Mouse (Mus musculus): Measurements from ENCODE around the gene Mthfr. TPM values are rescaled to one million over a fixed set of nuclear protein-coding genes. Genes with fewer than 3 reads are reported as not detected.

Mthfr gene
- total RNA-seq, 2 experiments from 2014 or later: 9.7 to 11.3 TPM

DNA sequence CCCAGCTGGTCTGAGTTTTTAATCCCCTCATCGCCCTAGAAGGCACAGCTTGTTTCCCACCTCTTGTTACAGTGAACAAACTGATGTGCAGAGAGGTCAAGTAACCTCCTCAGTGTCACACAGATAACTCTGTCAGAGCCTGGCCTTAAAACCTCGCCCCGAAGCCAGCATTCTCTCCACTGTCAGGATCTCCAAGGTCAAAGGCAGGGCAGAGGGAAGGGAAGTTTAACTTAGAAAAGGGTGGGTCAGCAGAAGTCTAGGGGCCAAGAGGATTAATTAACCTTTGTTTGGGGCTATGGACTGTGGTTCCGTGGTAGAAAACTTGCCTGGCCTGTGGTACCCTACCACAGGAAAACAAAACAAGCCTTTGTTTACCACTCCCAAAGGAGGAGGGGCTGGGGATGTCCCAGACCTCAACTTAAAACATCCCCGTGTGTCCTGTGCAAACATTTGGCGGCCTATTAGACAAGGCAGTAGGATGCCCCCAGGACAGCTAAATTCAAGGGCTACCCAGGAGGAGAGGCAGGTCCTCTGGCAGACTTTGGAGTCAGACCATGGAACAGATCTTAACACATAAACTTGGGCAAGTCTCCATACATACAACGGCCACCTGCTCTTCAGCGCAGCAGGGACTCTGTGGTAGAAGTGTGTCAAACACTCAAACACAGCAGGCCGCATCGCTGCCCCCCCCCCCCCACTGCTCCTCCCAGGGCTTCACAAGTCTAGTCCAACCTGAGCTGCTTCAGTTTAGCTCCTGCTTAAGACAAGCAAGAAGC, 46.4 kb downstream of the Mthfr start:
- intact Hi-C loops (cut with DNase I): no loop called here
- no peak for DNase-seq (ENCODE audit: low spot score)

DNA sequence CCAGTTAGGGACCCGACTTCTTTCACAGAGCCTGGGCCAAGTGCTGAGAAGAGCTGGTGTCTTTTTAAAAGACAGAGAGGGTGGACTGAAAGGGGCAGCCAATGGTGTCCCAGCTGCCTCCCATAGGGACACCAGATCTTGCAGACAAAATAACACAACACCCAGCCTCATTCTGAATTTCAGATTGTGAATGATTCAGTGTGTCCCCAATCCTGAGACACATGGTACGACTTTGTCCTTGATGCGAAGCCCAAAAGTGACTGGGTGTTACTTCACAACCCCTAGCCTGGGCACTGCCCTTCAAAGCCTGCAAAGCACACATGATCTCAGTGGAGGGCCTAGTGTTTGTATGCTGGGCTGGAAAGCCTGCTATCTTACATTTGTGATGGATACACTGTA, 47.0 kb downstream of the Mthfr start:
- intact Hi-C loops (cut with DNase I): no loop called here
- no peak for DNase-seq (ENCODE audit: low spot score)

GRCm38 (mm10) chr4:148087091-148087906, 48.4 kb downstream of the Mthfr start:
- intact Hi-C loops (cut with DNase I): no loop called here
- no peak for DNase-seq (ENCODE audit: low spot score)

- intact Hi-C loops (cut with DNase I): no loop called here
- peak; percentile 93 for DNase-seq (ENCODE audit: low spot score)
Measured at GRCm38 (mm10) chr4:148087907-148088527, 49.1 kb downstream of the Mthfr start, which contains the start of gene Agtrap. Gene Agtrap (minus strand): TSS chr4:148088031.

GRCm38 (mm10) chr4:148089166-148089565, 50.3 kb downstream of the Mthfr start:
- intact Hi-C loops (cut with DNase I): no loop called here

GRCm38 (mm10) chr4:148091181-148091580, 52.3 kb downstream of the Mthfr start:
- intact Hi-C loops (cut with DNase I): no loop called here

More at GRCm38 (mm10) chr4:148089166-148089565, 50.3 kb downstream of the Mthfr start:
- DNase-seq (ENCODE audit: low spot score): no peak

DNA sequence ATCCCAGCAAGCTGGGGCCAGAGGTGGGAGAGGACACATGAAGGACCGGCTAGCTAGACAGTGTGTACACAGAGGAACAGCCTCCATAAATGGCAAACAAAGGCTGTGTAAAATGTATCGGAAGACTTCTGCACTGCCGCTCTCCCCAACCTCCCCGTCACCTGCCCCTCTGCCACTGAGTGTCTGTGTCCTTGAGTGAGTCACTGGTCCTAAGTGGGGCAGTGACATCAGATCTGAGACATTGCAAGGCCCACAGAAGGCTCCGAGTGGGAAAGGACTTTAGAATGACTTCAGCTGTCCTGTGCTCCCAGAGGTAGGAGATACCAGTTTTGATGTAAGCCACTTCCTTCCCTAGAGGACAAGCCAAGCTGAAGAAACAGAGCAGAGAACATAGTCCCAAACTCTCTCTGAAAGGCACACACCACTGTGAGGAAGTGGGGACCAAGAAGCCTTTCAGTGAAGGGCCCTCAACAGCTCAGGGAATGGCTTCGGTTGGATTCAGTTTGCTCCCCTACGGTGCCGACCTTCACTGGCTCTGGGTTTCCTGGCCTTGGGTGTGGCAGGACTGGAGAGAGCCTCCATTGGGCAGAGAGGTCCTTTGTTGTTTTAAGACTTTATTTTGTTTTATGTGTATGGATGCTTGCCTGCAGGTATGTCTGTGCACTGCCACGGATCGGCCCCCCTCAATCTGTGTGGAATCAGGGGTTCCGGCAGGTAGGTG, 53.8 kb downstream of the Mthfr start:
- DNase-seq (ENCODE audit: low spot score): no peak
- intact Hi-C loops (cut with DNase I): no loop called here

More at GRCm38 (mm10) chr4:148091181-148091580, 52.3 kb downstream of the Mthfr start:
- DNase-seq (ENCODE audit: low spot score): no peak

DNA sequence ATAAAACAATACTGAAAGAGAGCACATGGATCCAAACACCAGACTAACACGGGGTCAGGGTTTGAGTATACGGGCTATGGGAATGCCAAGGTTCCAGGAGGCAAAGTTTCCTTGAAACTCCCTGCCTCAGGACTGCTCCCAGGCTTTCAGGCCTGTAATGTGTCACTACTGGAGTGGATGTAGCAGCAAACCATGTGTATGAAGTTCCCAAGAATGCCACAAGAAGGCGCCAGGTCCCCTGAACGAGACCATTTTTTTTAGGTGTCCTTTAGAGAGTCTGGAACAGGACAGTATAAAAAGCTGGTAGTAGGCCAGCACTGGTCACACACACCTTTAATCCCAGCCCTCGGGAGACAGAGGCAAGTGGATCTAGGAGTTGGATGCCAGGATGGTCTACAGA, 55.3 kb downstream of the Mthfr start:
- intact Hi-C loops (cut with DNase I): no loop called here
- no peak for DNase-seq (ENCODE audit: low spot score)

GRCm38 (mm10) chr4:148095081-148095480, 56.2 kb downstream of the Mthfr start:
- no peak for DNase-seq (ENCODE audit: low spot score)
- intact Hi-C loops (cut with DNase I): no loop called here

DNA sequence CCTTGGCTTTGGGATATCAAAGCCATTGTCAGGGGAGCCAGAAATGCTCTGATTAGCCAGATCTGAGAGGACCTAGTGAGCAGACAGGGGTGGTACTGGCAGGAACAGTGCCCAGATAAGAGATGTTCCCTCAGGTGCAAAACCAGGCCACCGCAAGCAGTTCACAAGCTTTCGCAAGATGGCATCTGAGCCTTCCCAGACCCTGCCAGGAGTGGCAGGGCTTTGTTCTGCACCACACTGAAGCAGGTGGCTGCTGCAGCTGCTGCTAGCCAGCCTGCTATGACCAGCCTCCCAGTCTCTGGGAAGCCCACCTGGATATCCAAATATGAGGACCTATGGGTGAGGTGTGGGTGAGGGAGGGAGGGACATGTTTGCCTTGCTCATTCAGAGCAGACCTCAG, 59.1 kb downstream of the Mthfr start:
- DNase-seq (ENCODE audit: low spot score): no peak
- intact Hi-C loops (cut with DNase I): no loop called here

- no peak for DNase-seq (ENCODE audit: low spot score)
- intact Hi-C loops (cut with DNase I): no loop called here
Measured at GRCm38 (mm10) chr4:148098666-148099065, 59.8 kb downstream of the Mthfr start.

GRCm38 (mm10) chr4:148101801-148102527, 63.1 kb downstream of the Mthfr start:
- DNase-seq (ENCODE audit: low spot score): peak; percentile 21
- intact Hi-C loops (cut with DNase I): no loop called here

DNA sequence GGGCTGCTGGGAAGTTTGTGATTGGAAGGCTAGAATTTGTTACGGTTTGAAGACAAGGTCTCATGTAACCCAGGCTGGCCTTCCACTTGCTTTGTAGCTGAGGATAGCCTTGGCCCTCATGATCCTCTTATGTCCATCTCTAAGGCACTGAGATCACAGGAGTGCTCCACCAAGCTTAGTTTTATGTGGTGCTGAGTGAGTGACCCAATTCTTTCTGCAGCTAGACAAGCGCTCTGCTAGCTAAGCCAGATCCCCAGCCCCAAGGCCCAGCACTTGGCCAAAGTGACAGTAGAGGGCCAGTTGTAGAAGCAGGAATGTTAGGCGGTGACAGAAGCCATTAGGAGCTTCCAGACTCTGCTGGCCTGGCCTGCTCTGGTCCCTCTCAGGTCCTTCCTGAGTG, 65.3 kb downstream of the Mthfr start:
- intact Hi-C loops (cut with DNase I): no loop called here
- no peak for DNase-seq (ENCODE audit: low spot score)

DNA sequence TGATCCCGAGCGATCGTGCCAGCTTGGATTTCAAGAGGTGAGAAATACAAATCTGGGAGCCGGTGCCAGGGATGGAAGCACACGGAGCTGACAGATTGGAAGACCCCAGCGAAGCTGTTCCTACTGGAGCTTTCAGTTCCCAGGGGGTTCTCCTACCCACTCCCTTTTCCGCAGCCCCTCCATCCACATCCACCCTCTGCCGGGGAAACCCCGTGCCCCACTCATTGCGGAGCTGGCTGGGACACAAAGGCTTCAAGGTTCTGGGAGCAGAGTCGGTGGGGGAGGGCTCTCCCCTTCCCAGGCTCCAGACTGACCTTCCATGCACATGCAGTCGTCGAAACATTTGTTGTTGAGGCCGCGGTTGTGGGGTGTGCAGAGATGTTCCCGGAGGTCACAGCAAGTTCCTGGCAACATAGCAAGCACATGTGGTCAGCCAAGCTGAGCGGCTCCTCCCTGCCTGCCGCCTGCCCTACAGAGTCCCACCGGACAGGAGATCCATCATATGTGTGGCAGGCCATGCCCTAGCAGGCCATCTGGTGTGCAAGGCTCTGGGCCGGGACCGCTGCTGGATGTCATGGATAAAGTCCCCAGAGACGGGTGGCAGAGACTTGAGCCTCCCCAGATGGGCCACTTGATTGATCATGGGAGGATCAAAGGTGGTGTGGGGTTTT, 68.9 kb downstream of the Mthfr start:
- DNase-seq (ENCODE audit: low spot score): no peak
- intact Hi-C loops (cut with DNase I): no loop called here

DNA sequence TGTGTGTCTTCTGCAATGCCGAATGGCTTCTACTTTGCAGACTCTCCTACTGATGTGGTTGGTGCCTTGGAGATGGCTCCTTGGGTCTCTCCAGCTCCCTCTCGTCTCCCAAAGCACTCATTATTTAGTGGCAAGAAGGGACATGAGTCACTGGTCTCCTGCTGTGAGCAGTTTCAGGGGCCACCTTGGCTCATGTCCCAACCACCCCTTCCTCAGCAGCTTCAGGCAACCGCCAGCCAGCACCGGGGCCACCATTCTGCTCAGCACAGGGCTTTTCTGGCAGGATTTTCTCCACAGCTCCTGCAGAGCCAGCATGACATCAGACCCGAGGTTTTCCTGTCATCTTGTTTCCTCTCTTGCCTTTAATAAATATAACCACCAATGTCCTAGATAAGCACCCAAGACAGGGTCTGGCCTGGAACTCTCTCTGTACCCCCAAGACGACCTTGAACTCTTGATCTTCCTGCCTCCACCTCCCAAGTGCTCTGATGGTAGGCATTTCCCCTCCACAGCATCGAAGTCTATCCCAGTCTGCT, 69.8 kb downstream of the Mthfr start:
- intact Hi-C loops (cut with DNase I): no loop called here

More for the DNA sequence above, 69.8 kb downstream of the Mthfr start:
- DNase-seq (ENCODE audit: low spot score): no peak
